ENCODE assay signal across 25 mouse cellular contexts in the genomic region with DNA sequence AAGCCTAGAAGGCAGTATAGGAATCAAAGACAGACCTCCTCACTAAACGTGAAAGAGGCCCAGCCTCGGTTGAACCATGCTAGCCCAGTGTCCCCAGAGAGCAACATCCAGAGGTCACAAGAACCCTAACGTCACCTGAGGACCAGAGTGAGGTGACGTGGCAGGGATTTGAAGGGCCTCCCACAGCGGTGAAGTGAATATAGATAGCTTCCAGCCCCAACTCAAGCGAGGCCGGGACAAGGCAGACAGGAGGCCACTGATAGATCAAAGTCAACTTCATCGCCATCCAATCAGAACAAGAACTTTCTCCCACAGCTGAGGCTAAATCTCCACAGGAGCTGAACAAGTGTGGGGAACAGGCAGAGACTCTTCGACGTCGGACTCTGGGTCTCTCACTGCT. TPM values are rescaled to one million over a fixed set of nuclear protein-coding genes. Genes with fewer than 3 reads are reported as not detected.
DNase-seq lines count a peak whose midpoint lies in the region; ATAC-seq and TF ChIP-seq lines count a peak whose summit lies in the region.
"Had no signal": no experiment of that assay in that cellular context is flagged by ENCODE, and none has a peak within 500 bp of the region (broad histone marks: within the 10 kb centered on the region; RNA-seq: fewer than 3 reads in every experiment).

No protein-coding gene starts in this region.

- DNase-seq in CH12.LX (ENCODE audit: extremely low read depth), result peak; percentile 90
- peak; percentile 92 for DNase-seq in induced T-regulatory cell, adult 2 months (ENCODE audit: low read depth)
- DNase-seq in thymus, postnatal 25 days, result peak; percentile 67
- DNase-seq in cerebellum, postnatal 4 days (ENCODE audit: low spot score in 2 of 2), result no peak
- DNase-seq in kidney, postnatal 10 days, result no peak
- DNase-seq: adrenal gland, postnatal 25 days; cerebellum, adult 11-12 months; cerebellum, postnatal 25 days; gastrocnemius, postnatal 25 days; heart, adult 2 months; kidney, adult 8-10 months; layer of hippocampus, adult 9-11 months; lung, adult 2 months had no signal

- H3K9me3 ChIP-seq in intestine, postnatal 0 days (ENCODE audit: control insufficient read depth), result no peaks in the 10 kb centered on the region
- H3K9me3 ChIP-seq in intestine, embryonic 16.5 days (ENCODE audit: control insufficient read depth, low read length), result no peaks in the 10 kb centered on the region
- no peaks in the 10 kb centered on the region for H3K9me3 ChIP-seq in CH12.LX (replicated peaks; ENCODE audit: low read length)
- H3K9me3 ChIP-seq: embryonic facial prominence, embryonic 15.5 days; G1E; limb, embryonic 10.5 days; megakaryocyte, embryonic 14.5 days had no signal

- peaks cover 10% of the 10 kb centered on the region for H3K4me1 ChIP-seq in intestine, postnatal 0 days (replicated peaks; ENCODE audit: control insufficient read depth, insufficient read depth, low read length)
- peaks cover 28% of the 10 kb centered on the region for H3K4me1 ChIP-seq in intestine, embryonic 16.5 days (ENCODE audit: control insufficient read depth, insufficient read depth, low read length)
- H3K4me1 ChIP-seq in CH12.LX (ENCODE audit: control insufficient read depth in 1 of 2, insufficient read depth in 2 of 2), result peaks cover 34 to 88% of the 10 kb centered on the region in 2 experiments

- H3K36me3 ChIP-seq in intestine, postnatal 0 days (ENCODE audit: control insufficient read depth, insufficient read depth), result no peaks in the 10 kb centered on the region
- H3K36me3 ChIP-seq in intestine, embryonic 16.5 days (ENCODE audit: control insufficient read depth, insufficient read depth, low read length), result no peaks in the 10 kb centered on the region
- H3K36me3 ChIP-seq in CH12.LX (replicated peaks in 1 of 2; ENCODE audit: control insufficient read depth in 1 of 2, insufficient read depth in 1 of 2, low read length in 1 of 2), result no peaks in the 10 kb centered on the region
- H3K36me3 ChIP-seq: embryonic facial prominence, embryonic 15.5 days; limb, embryonic 10.5 days had no signal

- WGBS in intestine, postnatal 0 days, result 65% methylated on average over 11 of the region's 11 CpGs
- 84% methylated on average over 11 of the region's 11 CpGs for WGBS in intestine, embryonic 16.5 days

- in situ Hi-C loops in CH12.LX (cut with MboI; ENCODE audit: low pct_ligation_motif_present, low pct_unique_long_range_greater_than_20kb, low sequenced_read_pairs), result loop anchor here (5.0 kb wide), 1 partner anchor 158 kb away; no protein-coding TSS in a partner anchor

- no peak overlapping the region for H3K4me2 ChIP-seq in intestine, postnatal 0 days (replicated peaks; ENCODE audit: low read depth)
- no peak overlapping the region for H3K4me2 ChIP-seq in intestine, embryonic 16.5 days (ENCODE audit: low read depth, low read length)
- peak overlapping the region; percentile 33 for H3K4me2 ChIP-seq in CH12.LX (ENCODE audit: insufficient read depth, low read depth, poor library complexity, severe bottlenecking)
- H3K4me2 ChIP-seq: embryonic facial prominence, embryonic 15.5 days had no signal

- H3K4me3 ChIP-seq in intestine, postnatal 0 days (ENCODE audit: low read depth, low read length), result no peak overlapping the region
- no peak overlapping the region for H3K4me3 ChIP-seq in intestine, embryonic 16.5 days (ENCODE audit: low read length)
- no peak overlapping the region for H3K4me3 ChIP-seq in CH12.LX (replicated peaks in 1 of 3; ENCODE audit: low read depth in 2 of 3, low read length in 2 of 3, poor library complexity in 1 of 3)
- H3K4me3 ChIP-seq: embryonic facial prominence, embryonic 15.5 days; heart, adult 2 months; left cerebral cortex, adult 2 months; limb, embryonic 10.5 days; megakaryocyte, embryonic 14.5 days had no signal

- no peak overlapping the region; the same call in 1 of the 2 replicates for H3K9ac ChIP-seq in intestine, postnatal 0 days (ENCODE audit: low read depth, low read length)
- H3K9ac ChIP-seq in intestine, embryonic 16.5 days (ENCODE audit: low read depth, low read length), result no peak overlapping the region
- H3K9ac ChIP-seq in CH12.LX (ENCODE audit: insufficient read depth, low read depth), result peak overlapping the region; percentile 14; the same call in 1 of the 2 replicates
- H3K9ac ChIP-seq: embryonic facial prominence, embryonic 15.5 days had no signal

- ATAC-seq in intestine, postnatal 0 days, result no peak
- ATAC-seq in intestine, embryonic 16.5 days, result no peak
- ATAC-seq: forebrain, embryonic 16.5 days had no signal

- H3K27me3 ChIP-seq in intestine, postnatal 0 days (replicated peaks; ENCODE audit: control insufficient read depth, insufficient read depth, low read length), result no peaks in the 10 kb centered on the region
- H3K27me3 ChIP-seq in intestine, embryonic 16.5 days (replicated peaks; ENCODE audit: control insufficient read depth, insufficient read depth, low read length), result no peaks in the 10 kb centered on the region
- H3K27me3 ChIP-seq in CH12.LX (replicated peaks), result no peaks in the 10 kb centered on the region
- H3K27me3 ChIP-seq: embryonic facial prominence, embryonic 15.5 days had no signal

- no peak for TF ChIP-seq RAD21 in CH12.LX (IDR thresholded peaks at IDR 0.05; ENCODE audit: low read depth, low read length)

- no peak for TF ChIP-seq CTCF in intestine, postnatal 0 days (IDR thresholded peaks at IDR 0.05; ENCODE audit: low read depth)
- TF ChIP-seq CTCF in CH12.LX (conservative IDR thresholded peaks at IDR 0.05 in 1 of 2, IDR thresholded peaks at IDR 0.05 in 1 of 2; ENCODE audit: low read depth in 2 of 2, low read length in 2 of 2), result no peak

- TF ChIP-seq POLR2A in CH12.LX (IDR thresholded peaks at IDR 0.05; ENCODE audit: low read depth, low read length), result peak; percentile 44; the same call in 1 of the 2 replicates

- TF ChIP-seq EP300 in CH12.LX (IDR thresholded peaks at IDR 0.05; ENCODE audit: low read length), result peak; percentile 65; the same call in 1 of the 2 replicates

- no peaks in the 10 kb centered on the region for H3K79me2 ChIP-seq in CH12.LX (replicated peaks; ENCODE audit: control insufficient read depth, extremely low read depth, insufficient read depth, poor library complexity, severe bottlenecking)

- H3K27ac ChIP-seq in intestine, postnatal 0 days (ENCODE audit: low read depth, low read length), result peak overlapping the region; percentile 91
- no peak overlapping the region for H3K27ac ChIP-seq in intestine, embryonic 16.5 days (ENCODE audit: low read length)
- peak overlapping the region; percentile 94 for H3K27ac ChIP-seq in CH12.LX (ENCODE audit: insufficient read depth, low read depth)
- H3K27ac ChIP-seq: embryonic facial prominence, embryonic 15.5 days; left cerebral cortex, adult 2 months; limb, embryonic 10.5 days had no signal

- dilution Hi-C loops in CH12.LX (cut with MboI; ENCODE audit: extremely low pct_ligation_motif_present, extremely low pct_unique_long_range_greater_than_20kb, low sequenced_read_pairs), result no loop called here

TF ChIP-seq in CH12.LX, 34 proteins besides CTCF, POLR2A, EP300 and RAD21 (continues in another document):
- TF ChIP-seq MEF2A (IDR thresholded peaks at IDR 0.05; ENCODE audit: borderline replicate concordance, low read depth, low read length) (peak; percentile 81; the same call in 1 of the 2 replicates), MAX (IDR thresholded peaks at IDR 0.05; ENCODE audit: low read length) (no peak), UBTF (IDR thresholded peaks at IDR 0.05; ENCODE audit: low read depth, low read length) (no peak), USF2 (conservative IDR thresholded peaks at IDR 0.05; ENCODE audit: low read depth, low read length) (no peak), MAFK (IDR thresholded peaks at IDR 0.05; ENCODE audit: insufficient replicate concordance, low read length) (0 out of 2 replicates have a peak, but pooled peaks have one; percentile 24), USF1 (IDR thresholded peaks at IDR 0.05; ENCODE audit: low read depth, low read length) (no peak), TCF12 (IDR thresholded peaks at IDR 0.05; ENCODE audit: low read depth, low read length) (peak; percentile 66; the same call in 1 of the 2 replicates), RCOR1 (conservative IDR thresholded peaks at IDR 0.05; ENCODE audit: low read depth, low read length) (no peak), GABPA (IDR thresholded peaks at IDR 0.05; ENCODE audit: insufficient replicate concordance, low read depth, low read length) (no peak), MXI1 (IDR thresholded peaks at IDR 0.05; ENCODE audit: low read depth, low read length) (0 out of 2 replicates have a peak, but pooled peaks have one; percentile 19), SIN3A (IDR thresholded peaks at IDR 0.05; ENCODE audit: low read length) (no peak), POLR2AphosphoS2 (IDR thresholded peaks at IDR 0.05; ENCODE audit: low read depth, low read length) (no peak), NRF1 (IDR thresholded peaks at IDR 0.05; ENCODE audit: low read depth, low read length) (no peak), PAX5 (IDR thresholded peaks at IDR 0.05; ENCODE audit: low read length) (no peak), ZMIZ1 (IDR thresholded peaks at IDR 0.05; ENCODE audit: low read depth, low read length) (no peak), CHD1 (IDR thresholded peaks at IDR 0.05; ENCODE audit: low read depth, low read length) (no peak), ETS1 (conservative IDR thresholded peaks at IDR 0.05; ENCODE audit: low read depth, low read length) (peak; percentile 96), ELF1 (IDR thresholded peaks at IDR 0.05; ENCODE audit: low read depth, low read length) (no peak), ZKSCAN1 (IDR thresholded peaks at IDR 0.05; ENCODE audit: borderline replicate concordance, low read depth, low read length) (no peak)

RNA-seq across cellular contexts. Expression of gene Dad1, which starts 28.2 kb away (rescaled TPM):
- polyA plus RNA-seq in intestine, postnatal 0 days (2015; fragmentation: Nextera tagmentation; extraction: Ambion mirVana), result 484 and 492 TPM in 2 replicates
- 489 and 514 TPM in 2 replicates for polyA plus RNA-seq in intestine, embryonic 16.5 days (2015; fragmentation: Nextera tagmentation; extraction: Ambion mirVana)
- 161 and 196 TPM in 2 replicates for total RNA-seq in CH12.LX (2012; rRNA removed)
- 192 and 279 TPM in 2 replicates for total RNA-seq in CH12.LX (2014; rRNA removed)
- 213 and 287 TPM in 2 replicates for polyA plus RNA-seq in CH12.LX (2012; ENCODE audit: insufficient read length, low read depth)

RNA-seq across cellular contexts. Expression of gene Abhd4, which starts 28.3 kb away (rescaled TPM):
- 38.3 and 38.4 TPM in 2 replicates for polyA plus RNA-seq in intestine, postnatal 0 days (2015; fragmentation: Nextera tagmentation; extraction: Ambion mirVana)
- polyA plus RNA-seq in intestine, embryonic 16.5 days (2015; fragmentation: Nextera tagmentation; extraction: Ambion mirVana), result 47.4 and 47.8 TPM in 2 replicates
- total RNA-seq in CH12.LX (2012; rRNA removed) (13.4 and 19.8 TPM in 2 replicates), CH12.LX (2014; rRNA removed) (13.4 and 15.9 TPM in 2 replicates)
- 22.0 and 23.0 TPM in 2 replicates for polyA plus RNA-seq in CH12.LX (2012; ENCODE audit: insufficient read length, low read depth)

RNA-seq across cellular contexts. Expression of gene Olfr49, which starts 59.0 kb away (rescaled TPM):
- 0.14 TPM in 1 of 2 replicates, not detected in the other for polyA plus RNA-seq in intestine, postnatal 0 days (2015; fragmentation: Nextera tagmentation; extraction: Ambion mirVana)
- polyA plus RNA-seq in intestine, embryonic 16.5 days (2015; fragmentation: Nextera tagmentation; extraction: Ambion mirVana), result not detected in 2 replicates
- total RNA-seq in CH12.LX (2012; rRNA removed) (not detected in 2 replicates), CH12.LX (2014; rRNA removed) (not detected in 2 replicates)
- 0.07 TPM in 2 replicates for polyA plus RNA-seq in CH12.LX (2012; ENCODE audit: insufficient read length, low read depth)
- total RNA-seq: adrenal gland, postnatal 25 days; gastrocnemius, postnatal 25 days; heart, adult 2 months; left cerebral cortex, adult 2 months; liver, adult 2 months had no signal
- polyA plus RNA-seq: C2C12; forebrain, embryonic 16.5 days; G1E; heart, adult 2 months; limb, embryonic 10.5 days; liver, adult 2 months; lung, adult 2 months; midbrain, embryonic 14.5 days; stomach, embryonic 14.5 days had no signal

Comparison
In these comparisons a context has a peak if more than half of its experiments do, and no peak if none do; other contexts are left out.
1. DNase-seq: peak in CH12.LX (single experiment), induced T-regulatory cell, adult 2 months (single experiment) and thymus, postnatal 25 days (single experiment); none in cerebellum, postnatal 4 days (0 of 2) and kidney, postnatal 10 days (single experiment).